Mouse (Mus musculus) lung, adult 2 months (tissue): Measurements from ENCODE around the gene Olfr895. TPM values are rescaled to one million over a fixed set of nuclear protein-coding genes. Genes with fewer than 3 reads are reported as not detected.

ENCODE experiments used
- DNase-seq: peaks from one replicate; pipeline ENCODE4 v3.0.0; 2022
- H3K4me1 ChIP-seq: fragments of 200-500 bp; 2 replicates; pipeline ENCODE4 v1.6.1; 2011; ENCODE audit warnings: low read length; ENCODE audit not compliant: control insufficient read depth, insufficient read depth
- H3K4me3 ChIP-seq: fragments of 200-500 bp; replicated peaks from 2 replicates; pipeline ENCODE3; 2011; ENCODE audit warnings: low read depth, mild to moderate bottlenecking, control low read depth, low read length; ENCODE audit errors: extremely low read depth
- CTCF ChIP-seq: fragments of 200-500 bp; IDR thresholded peaks from 2 replicates; pipeline ENCODE4 v1.5.1; 2011; ENCODE audit warnings: mild to moderate bottlenecking, low read length, control low read depth; ENCODE audit not compliant: insufficient read depth
- POLR2A ChIP-seq: fragments of 200-500 bp; IDR thresholded peaks from 2 replicates; pipeline ENCODE4 v1.6.1; 2011; ENCODE audit warnings: low read depth, mild to moderate bottlenecking, control low read depth, low read length, borderline replicate concordance; ENCODE audit errors: extremely low read depth
- WGBS: fragments of 180-500 bp; shearing (Covaris S2); methylation state at CpG from one replicate; pipeline ENCODE4 v1.1.7; 2018; 5-methylcytosine and 5-hydroxymethylcytosine counted together
- polyA plus RNA-seq: library from polyadenylated mRNA; depleted of rRNA; stranded (reverse); fragments of >200 nt; gene quantifications from 2 replicates; pipeline ENCODE4 v1.2.3, GENCODE M21; 2012; rRNA removed

Gene Olfr895
- polyA plus RNA-seq: not detected in 2 replicates

DNA sequence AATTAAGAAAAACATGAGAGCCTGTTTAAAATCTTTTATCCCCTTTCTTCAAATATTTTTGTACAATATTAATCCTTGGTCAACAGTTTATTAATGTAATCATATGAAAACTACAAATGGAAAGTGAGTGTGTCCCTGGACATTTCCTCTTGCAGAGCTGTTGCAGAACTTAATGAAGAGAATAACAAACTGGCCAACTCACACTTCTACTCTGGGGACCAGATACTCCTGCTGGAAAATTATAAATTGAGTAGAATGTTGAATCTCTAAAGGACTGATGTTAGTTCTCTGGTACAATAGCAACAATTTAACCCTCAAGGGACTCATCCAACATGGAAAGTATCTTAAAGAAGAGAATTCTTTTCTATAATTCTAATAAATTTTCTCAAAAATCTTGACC, at the start of gene Olfr895:
TSS of gene Olfr895 (plus strand) at position 301 of the 400 bp plus-strand sequence.
- no peak for TF ChIP-seq POLR2A
- TF ChIP-seq CTCF: no peak
- Histone ChIP-seq H3K4me1 (no peaks in the 10 kb centered on the region), H3K4me3 (no peak within 1 kb of the TSS)
- DNase-seq: no peak

DNA sequence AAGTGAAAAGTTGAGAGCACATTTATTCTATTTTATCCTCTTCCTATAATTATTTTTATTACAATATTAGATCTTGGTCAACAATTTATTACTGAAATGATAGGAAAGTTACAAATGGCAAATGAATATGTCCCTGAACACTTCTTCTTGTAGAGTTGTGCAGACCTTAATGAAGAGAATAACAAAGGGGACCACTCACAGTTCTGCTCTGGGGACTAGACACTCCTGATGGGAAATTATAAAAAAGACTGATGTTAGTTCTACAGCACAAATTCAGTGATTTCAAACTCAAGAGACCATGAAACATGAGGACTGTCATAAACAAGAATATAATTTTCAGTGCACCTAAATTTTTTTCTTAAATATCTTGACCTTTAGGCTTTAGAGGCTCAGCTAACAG, 15.2 kb upstream of the Olfr895 start, which contains the start of gene Olfr143:
TSS of gene Olfr143 (plus strand) at position 301 of the 400 bp plus-strand sequence.
- Histone ChIP-seq H3K4me1 (no peaks in the 10 kb centered on the region), H3K4me3 (no peak within 1 kb of the TSS)
- no peak for TF ChIP-seq CTCF
- no peak for TF ChIP-seq POLR2A
- no peak for DNase-seq

DNA sequence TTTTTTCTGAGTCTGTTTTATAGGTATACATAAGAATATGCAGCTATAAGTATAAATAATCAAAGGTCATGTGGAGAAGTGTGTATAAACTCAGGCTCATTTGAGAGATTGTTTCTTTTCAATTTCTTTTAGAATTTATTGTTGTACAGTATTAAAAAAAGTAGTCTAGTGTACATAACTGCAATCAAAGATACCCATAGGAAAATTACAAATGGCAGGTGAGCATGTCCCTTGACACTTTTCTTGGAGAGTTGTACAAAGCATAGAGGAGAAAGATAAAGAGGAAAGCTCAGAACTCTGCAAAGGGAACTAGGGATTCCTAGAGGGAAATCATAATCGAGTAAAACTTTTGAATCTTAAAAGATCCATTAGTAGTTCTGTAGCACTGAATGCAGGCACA, 23.2 kb downstream of the Olfr895 start, which contains the start of gene Olfr896-ps1:
TSS of gene Olfr896-ps1 (plus strand) at position 301 of the 400 bp plus-strand sequence.
- Histone ChIP-seq H3K4me1 (no peaks in the 10 kb centered on the region), H3K4me3 (no peak within 1 kb of the TSS)
- no peak for DNase-seq
- TF ChIP-seq CTCF: no peak
- no peak for TF ChIP-seq POLR2A
- WGBS: 73% methylated on average over 1 of the region's 1 CpGs

Other genes starting within 250 kb of the Olfr895 start
- gene Olfr883, start 242.0 kb upstream of the Olfr895 start, polyA plus RNA-seq: not detected in 2 replicates
- not detected in 2 replicates for gene Olfr884, start 221.3 kb upstream of the Olfr895 start, polyA plus RNA-seq
- gene Olfr885, start 206.5 kb upstream of the Olfr895 start, polyA plus RNA-seq: not detected in 2 replicates
- not detected in 2 replicates for gene Olfr887, start 183.8 kb upstream of the Olfr895 start, polyA plus RNA-seq
- not detected in 2 replicates for gene Olfr888, start 159.7 kb upstream of the Olfr895 start, polyA plus RNA-seq
- gene Olfr889, start 152.7 kb upstream of the Olfr895 start, polyA plus RNA-seq: not detected in 2 replicates
- not detected in 2 replicates for gene Olfr890, start 125.3 kb upstream of the Olfr895 start, polyA plus RNA-seq
- not detected in 2 replicates for gene Olfr891, start 87.0 kb upstream of the Olfr895 start, polyA plus RNA-seq
- gene Olfr893, start 59.5 kb upstream of the Olfr895 start, polyA plus RNA-seq: not detected in 2 replicates
- not detected in 2 replicates for gene Olfr894, start 49.8 kb upstream of the Olfr895 start, polyA plus RNA-seq
- gene Olfr143, start 15.1 kb upstream of the Olfr895 start, polyA plus RNA-seq: not detected in 2 replicates
- not detected in 2 replicates for gene Olfr896-ps1, start 23.3 kb downstream of the Olfr895 start, polyA plus RNA-seq
- not detected in 2 replicates for gene Olfr25, start 61.2 kb downstream of the Olfr895 start, polyA plus RNA-seq
- gene Olfr898, start 80.6 kb downstream of the Olfr895 start, polyA plus RNA-seq: not detected in 2 replicates
- not detected in 2 replicates for gene Olfr250, start 99.0 kb downstream of the Olfr895 start, polyA plus RNA-seq
- not detected in 2 replicates for gene Olfr251, start 109.2 kb downstream of the Olfr895 start, polyA plus RNA-seq
- not detected in 2 replicates for gene Olfr147, start 133.8 kb downstream of the Olfr895 start, polyA plus RNA-seq
- not detected in 2 replicates for gene Olfr901, start 161.6 kb downstream of the Olfr895 start, polyA plus RNA-seq
- not detected in 2 replicates for gene Olfr902, start 179.8 kb downstream of the Olfr895 start, polyA plus RNA-seq
- not detected in 2 replicates for gene Olfr904, start 195.3 kb downstream of the Olfr895 start, polyA plus RNA-seq
- gene Olfr905, start 203.3 kb downstream of the Olfr895 start, polyA plus RNA-seq: not detected in 2 replicates
- gene Olfr906, start 219.2 kb downstream of the Olfr895 start, polyA plus RNA-seq: not detected in 2 replicates
- not detected in 2 replicates for gene Olfr907, start 227.9 kb downstream of the Olfr895 start, polyA plus RNA-seq